Mouse (Mus musculus) embryonic fibroblast, embryonic 13.5 days (primary cell): Measurements from ENCODE around the gene Nme3.

Source experiments
- CTCF ChIP-seq: IDR thresholded peaks from 2 replicates; pipeline ENCODE4 v1.5.1; 2011; ENCODE audit warnings: mild to moderate bottlenecking, control low read depth, low read length, moderate library complexity, borderline replicate concordance; ENCODE audit not compliant: insufficient read depth
- POLR2A ChIP-seq: IDR thresholded peaks from 2 replicates; pipeline ENCODE4 v1.6.1; 2011; ENCODE audit warnings: low read depth, mild to moderate bottlenecking, control low read depth, low read length, moderate library complexity

GRCm38 (mm10) chr17:24877336-24878116 lies 18.8 kb upstream of the Nme3 start:
- TF ChIP-seq POLR2A (no peak), CTCF (no peak)
